Mouse (Mus musculus) cortical plate, adult 2 months (tissue): Measurements from ENCODE around the gene Pwp2. TPM values are rescaled to one million over a fixed set of nuclear protein-coding genes. Genes with fewer than 3 reads are reported as not detected.

Experiments used
- H3K27ac ChIP-seq: fragments of 200-500 bp; 2 replicates; pipeline ENCODE4 v1.5.1; 2012; ENCODE audit warnings: low read length, control low read depth, inconsistent platforms; ENCODE audit not compliant: insufficient read depth
- H3K4me1 ChIP-seq: fragments of 200-500 bp; 2 replicates; pipeline ENCODE4 v1.6.1; 2011; ENCODE audit warnings: low read length; ENCODE audit not compliant: control insufficient read depth, insufficient read depth
- H3K4me3 ChIP-seq: fragments of 200-500 bp; 2 replicates; pipeline ENCODE4 v1.5.1; 2011; ENCODE audit warnings: mild to moderate bottlenecking, low read length, control low read depth; ENCODE audit not compliant: insufficient read depth
- CTCF ChIP-seq: fragments of 200-500 bp; IDR thresholded peaks from 2 replicates; pipeline ENCODE4 v1.5.1; 2011; ENCODE audit warnings: mild to moderate bottlenecking, control low read depth, low read length; ENCODE audit not compliant: insufficient read depth; ENCODE audit errors: extremely low read depth
- POLR2A ChIP-seq: fragments of 200-500 bp; IDR thresholded peaks from 2 replicates; pipeline ENCODE4 v1.6.1; 2011; ENCODE audit warnings: mild to moderate bottlenecking, low read length, control low read depth; ENCODE audit not compliant: insufficient read depth; ENCODE audit errors: extremely low read depth
- polyA plus RNA-seq: library from polyadenylated mRNA; depleted of rRNA; stranded (reverse); fragments of >200 nt; gene quantifications from 2 replicates; pipeline ENCODE4 v1.2.3, GENCODE M21; 2012

Gene Pwp2
- polyA plus RNA-seq, 1 experiment: 18.2 TPM

GRCm38 (mm10) chr10:78147908-78148441 is 37.0 kb downstream of the Pwp2 start:
- no peak overlapping the region for H3K27ac ChIP-seq
- no peak overlapping the region for H3K4me3 ChIP-seq
- TF ChIP-seq CTCF (no peak), POLR2A (no peak)
- peaks cover 3% of the 10 kb centered on the region for H3K4me1 ChIP-seq

GRCm38 (mm10) chr10:78143727-78144505 is 41.0 kb downstream of the Pwp2 start:
- no peak for TF ChIP-seq CTCF
- no peak for TF ChIP-seq POLR2A
- Histone ChIP-seq H3K4me3 (no peak overlapping the region), H3K27ac (no peak overlapping the region), H3K4me1 (peaks cover 5% of the 10 kb centered on the region)

GRCm38 (mm10) chr10:78140843-78141242 is 44.1 kb downstream of the Pwp2 start:
- H3K4me1 ChIP-seq: peaks cover 7% of the 10 kb centered on the region
- no peak overlapping the region for H3K27ac ChIP-seq
- no peak overlapping the region for H3K4me3 ChIP-seq
- TF ChIP-seq CTCF (no peak), POLR2A (no peak)

GRCm38 (mm10) chr10:78140251-78140600 is 44.7 kb downstream of the Pwp2 start:
- TF ChIP-seq POLR2A (no peak), CTCF (no peak)
- no peak overlapping the region for H3K27ac ChIP-seq
- H3K4me1 ChIP-seq: peaks cover 7% of the 10 kb centered on the region
- H3K4me3 ChIP-seq: no peak overlapping the region

GRCm38 (mm10) chr10:78139572-78140250 is 45.2 kb downstream of the Pwp2 start:
- peaks cover 6% of the 10 kb centered on the region for H3K4me1 ChIP-seq

GRCm38 (mm10) chr10:78138812-78139523 is 46.0 kb downstream of the Pwp2 start:
- TF ChIP-seq POLR2A (no peak), CTCF (no peak)
- H3K4me3 ChIP-seq: no peak overlapping the region
- H3K4me1 ChIP-seq: peaks cover 4% of the 10 kb centered on the region
- no peak overlapping the region for H3K27ac ChIP-seq

More at GRCm38 (mm10) chr10:78139572-78140250, 45.2 kb downstream of the Pwp2 start:
- TF ChIP-seq POLR2A: no peak
- no peak for TF ChIP-seq CTCF
- no peak overlapping the region for H3K27ac ChIP-seq
- no peak overlapping the region for H3K4me3 ChIP-seq

GRCm38 (mm10) chr10:78137191-78137590 is 47.8 kb downstream of the Pwp2 start:
- TF ChIP-seq POLR2A (no peak), CTCF (no peak)
- no peak overlapping the region for H3K4me3 ChIP-seq
- peaks cover 3% of the 10 kb centered on the region for H3K4me1 ChIP-seq
- H3K27ac ChIP-seq: no peak overlapping the region

GRCm38 (mm10) chr10:78135947-78136346 is 49.0 kb downstream of the Pwp2 start:
- no peak overlapping the region for H3K4me3 ChIP-seq
- TF ChIP-seq CTCF (no peak), POLR2A (no peak)
- H3K27ac ChIP-seq: no peak overlapping the region
- peaks cover 3% of the 10 kb centered on the region for H3K4me1 ChIP-seq
